Mouse (Mus musculus) embryonic facial prominence, embryonic 13.5 days (tissue): ENCODE results near the gene Zfand4. TPM values are rescaled to one million over a fixed set of nuclear protein-coding genes. Genes with fewer than 3 reads are reported as not detected.

Experiments
- ATAC-seq: fragments of 200-750 bp; cut with Nextera tagmentation; 2 replicates; pipeline ENCODE4 v1.8.0; 2017; ENCODE audit warnings: low read depth; ENCODE audit not compliant: insufficient number of reproducible peaks, insufficient read depth, low FRiP score, low TSS enrichment
- H3K27ac ChIP-seq: fragments of 300-500 bp; sonication (generic); 2 replicates; pipeline ENCODE4 v1.5.1; 2015; ENCODE audit warnings: moderate library complexity, mild to moderate bottlenecking, inconsistent platforms
- H3K27me3 ChIP-seq: fragments of 300-500 bp; sonication (generic); 2 replicates; pipeline ENCODE4 v1.6.1; 2015; ENCODE audit warnings: mild to moderate bottlenecking, inconsistent platforms
- H3K36me3 ChIP-seq: fragments of 300-500 bp; sonication (generic); 2 replicates; pipeline ENCODE4 v1.6.1; 2015; ENCODE audit warnings: mild to moderate bottlenecking, inconsistent platforms
- H3K4me1 ChIP-seq: fragments of 300-500 bp; sonication (generic); 2 replicates; pipeline ENCODE4 v1.6.1; 2015; ENCODE audit warnings: inconsistent platforms
- H3K4me2 ChIP-seq: fragments of 300-500 bp; sonication (generic); 2 replicates; pipeline ENCODE4 v1.6.1; 2015; ENCODE audit warnings: moderate library complexity, mild to moderate bottlenecking, inconsistent platforms
- H3K4me3 ChIP-seq: fragments of 300-500 bp; sonication (generic); 2 replicates; pipeline ENCODE4 v1.5.1; 2015; ENCODE audit warnings: mild to moderate bottlenecking, inconsistent platforms
- H3K9ac ChIP-seq: fragments of 300-500 bp; sonication (generic); 2 replicates; pipeline ENCODE4 v1.6.1; 2015; ENCODE audit warnings: mild to moderate bottlenecking, inconsistent platforms
- H3K9me3 ChIP-seq: fragments of 300-500 bp; sonication (generic); 2 replicates; pipeline ENCODE4 v1.6.1; 2016; ENCODE audit warnings: inconsistent platforms
- WGBS: fragments of 180-500 bp; shearing (Covaris S2); methylation state at CpG from one replicate; pipeline ENCODE4 v1.1.7; 2015; ENCODE audit warnings: mixed read lengths; 5-methylcytosine and 5-hydroxymethylcytosine counted together
- polyA plus RNA-seq: library from polyadenylated mRNA; unstranded; fragments of >200 nt; fragmentation: Nextera tagmentation; extraction: Ambion mirVana; gene quantifications from 2 replicates; pipeline ENCODE4 v1.2.1, GENCODE M21; 2015

Gene Zfand4
- polyA plus RNA-seq, 1 experiment from 2014 or later: 9.7 TPM

- H3K27ac ChIP-seq: no peak overlapping the region
- ATAC-seq: no peak
- peaks cover 3% of the 10 kb centered on the region; the same call in 1 of the 2 replicates for H3K4me1 ChIP-seq
- no peaks in the 10 kb centered on the region for H3K9me3 ChIP-seq
- 90% methylated on average over 7 of the region's 7 CpGs for WGBS
- no peaks in the 10 kb centered on the region for H3K27me3 ChIP-seq
- H3K9ac ChIP-seq: no peak overlapping the region
- H3K4me2 ChIP-seq: no peak overlapping the region
- H3K4me3 ChIP-seq: no peak overlapping the region
- 0 out of 2 replicates have a peak, but pooled peaks cover 3% of the 10 kb centered on the region for H3K36me3 ChIP-seq
Observed at GRCm38 (mm10) chr6:116378892-116379291, 114.9 kb downstream of the Zfand4 start.

Other genes with a start within 250 kb of the Zfand4 start
- gene Tmcc1, start 70.7 kb upstream of the Zfand4 start, polyA plus RNA-seq: 19.4 and 26.4 TPM in 2 replicates
- gene Washc2, start 56.2 kb upstream of the Zfand4 start, polyA plus RNA-seq: 57.6 and 59.4 TPM in 2 replicates
- gene March8, start 73.8 kb downstream of the Zfand4 start, polyA plus RNA-seq: 18.4 and 22.2 TPM in 2 replicates
- gene Alox5, start 197.0 kb downstream of the Zfand4 start, polyA plus RNA-seq: 1.0 and 1.7 TPM in 2 replicates
- gene Olfr211, start 224.9 kb downstream of the Zfand4 start, polyA plus RNA-seq: not detected in 2 replicates
- gene Olfr212, start 242.3 kb downstream of the Zfand4 start, polyA plus RNA-seq: not detected in 2 replicates